Mouse (Mus musculus) small intestine, adult 2 months (tissue): ENCODE results near the gene Kcnt1.

Source experiments
- CTCF ChIP-seq: fragments of 200-500 bp; IDR thresholded peaks from 2 replicates; pipeline ENCODE4 v1.5.1; 2012; ENCODE audit warnings: low read depth, mild to moderate bottlenecking, control low read depth, inconsistent platforms, low read length, moderate library complexity, mixed read lengths; ENCODE audit not compliant: insufficient replicate concordance, insufficient read length; ENCODE audit errors: extremely low read depth
- POLR2A ChIP-seq: fragments of 200-500 bp; IDR thresholded peaks from 2 replicates; pipeline ENCODE4 v1.6.1; 2012; ENCODE audit warnings: low read depth, mild to moderate bottlenecking, control low read depth, inconsistent platforms, low read length, moderate library complexity

- TF ChIP-seq CTCF (no peak), POLR2A (no peak)
Observed at GRCm38 (mm10) chr2:25842161-25842560, 21.4 kb upstream of the Kcnt1 start.
